Mouse (Mus musculus) spleen, adult 2 months (tissue): Measurements from ENCODE around the gene Tarm1. TPM values are rescaled to one million over a fixed set of nuclear protein-coding genes. Genes with fewer than 3 reads are reported as not detected.

Source experiments
- DNase-seq, 2 experiments: peaks; one replicate each; pipeline versions ENCODE4 v3.0.0 to v3.0.0-alpha.2; 2012 to 2021; ENCODE audit warnings: low spot score in 2 of 2, low read depth in 1 of 2
- H3K27ac ChIP-seq: fragments of 200-500 bp; 2 replicates; pipeline ENCODE4 v1.5.1; 2012; ENCODE audit warnings: low read length, inconsistent platforms; ENCODE audit not compliant: insufficient read depth
- H3K27me3 ChIP-seq: fragments of 200-500 bp; 2 replicates; pipeline ENCODE4 v1.6.1; 2012; ENCODE audit warnings: mild to moderate bottlenecking, moderate library complexity, low read length, inconsistent platforms; ENCODE audit not compliant: control insufficient read depth, insufficient read depth
- H3K36me3 ChIP-seq: fragments of 200-500 bp; 2 replicates; pipeline ENCODE4 v1.6.1; 2012; ENCODE audit warnings: mild to moderate bottlenecking, low read length, inconsistent platforms; ENCODE audit not compliant: control insufficient read depth, insufficient read depth
- H3K4me1 ChIP-seq: fragments of 200-500 bp; 2 replicates; pipeline ENCODE4 v1.6.1; 2011; ENCODE audit warnings: inconsistent platforms; ENCODE audit not compliant: control insufficient read depth, insufficient read depth, insufficient read length
- H3K4me3 ChIP-seq: fragments of 200-500 bp; 2 replicates; pipeline ENCODE4 v1.5.1; 2011; ENCODE audit warnings: mild to moderate bottlenecking, inconsistent platforms; ENCODE audit not compliant: insufficient read depth, insufficient read length; ENCODE audit errors: extremely low read depth
- CTCF ChIP-seq: fragments of 200-500 bp; IDR thresholded peaks from 2 replicates; pipeline ENCODE4 v1.5.1; 2011; ENCODE audit warnings: mild to moderate bottlenecking, inconsistent platforms; ENCODE audit not compliant: insufficient read depth, insufficient read length, insufficient replicate concordance; ENCODE audit errors: extremely low read depth
- POLR2A ChIP-seq: fragments of 200-500 bp; IDR thresholded peaks from 2 replicates; pipeline ENCODE4 v1.6.1; 2011; ENCODE audit warnings: low read depth, low read length, inconsistent platforms
- WGBS: fragments of 180-500 bp; shearing (Covaris S2); methylation state at CpG from one replicate; pipeline ENCODE4 v1.1.7; 2018; 5-methylcytosine and 5-hydroxymethylcytosine counted together
- polyA plus RNA-seq: library from polyadenylated mRNA; depleted of rRNA; stranded (reverse); fragments of >200 nt; gene quantifications from 2 replicates; pipeline ENCODE4 v1.2.3, GENCODE M21; 2012

The Tarm1 gene
- polyA plus RNA-seq, 1 experiment = 0.48 TPM

GRCm38 (mm10) chr7:3468614-3469013 lies 33.8 kb downstream of the Tarm1 start:
- TF ChIP-seq POLR2A (no peak), CTCF (no peak)
- H3K27ac ChIP-seq = no peak overlapping the region
- H3K4me1 ChIP-seq = no peaks in the 10 kb centered on the region
- no peak overlapping the region for H3K4me3 ChIP-seq
- 70% methylated on average over 2 of the region's 2 CpGs for WGBS
- no peaks in the 10 kb centered on the region for H3K36me3 ChIP-seq
- DNase-seq = no peak
- no peaks in the 10 kb centered on the region for H3K27me3 ChIP-seq

- no peak overlapping the region for H3K4me3 ChIP-seq
- no peak for TF ChIP-seq POLR2A
- no peak for TF ChIP-seq CTCF
- no peak overlapping the region for H3K27ac ChIP-seq
- H3K36me3 ChIP-seq = no peaks in the 10 kb centered on the region
- no peaks in the 10 kb centered on the region for H3K4me1 ChIP-seq
- H3K27me3 ChIP-seq = no peaks in the 10 kb centered on the region
- no peak for DNase-seq
- WGBS = 82% methylated on average over 4 of the region's 4 CpGs
Observed at GRCm38 (mm10) chr7:3463306-3463705, 39.1 kb downstream of the Tarm1 start.

GRCm38 (mm10) chr7:3460261-3460660 lies 42.2 kb downstream of the Tarm1 start:
- WGBS = 89% methylated on average over 8 of the region's 8 CpGs
- no peaks in the 10 kb centered on the region for H3K4me1 ChIP-seq
- DNase-seq = no peak
- no peak overlapping the region for H3K4me3 ChIP-seq
- H3K27ac ChIP-seq = no peak overlapping the region
- H3K27me3 ChIP-seq = no peaks in the 10 kb centered on the region
- no peaks in the 10 kb centered on the region for H3K36me3 ChIP-seq
- no peak for TF ChIP-seq POLR2A
- TF ChIP-seq CTCF = no peak

- H3K27ac ChIP-seq = no peak overlapping the region
- WGBS = 82% methylated on average over 9 of the region's 9 CpGs
- DNase-seq = no peak
- TF ChIP-seq POLR2A (no peak), CTCF (no peak)
- no peaks in the 10 kb centered on the region for H3K36me3 ChIP-seq
- no peak overlapping the region for H3K4me3 ChIP-seq
- H3K27me3 ChIP-seq = no peaks in the 10 kb centered on the region
- no peaks in the 10 kb centered on the region for H3K4me1 ChIP-seq
Observed at GRCm38 (mm10) chr7:3457841-3458217, 44.6 kb downstream of the Tarm1 start.

- H3K36me3 ChIP-seq = no peaks in the 10 kb centered on the region
- H3K27me3 ChIP-seq = no peaks in the 10 kb centered on the region
- TF ChIP-seq POLR2A (no peak), CTCF (no peak)
- DNase-seq = no peak
- H3K27ac ChIP-seq = no peak overlapping the region
- H3K4me3 ChIP-seq = no peak overlapping the region
- WGBS = 93% methylated on average over 10 of the region's 10 CpGs
- no peaks in the 10 kb centered on the region for H3K4me1 ChIP-seq
Observed at GRCm38 (mm10) chr7:3457111-3457840, 45.1 kb downstream of the Tarm1 start.

GRCm38 (mm10) chr7:3453486-3454183 lies 48.8 kb downstream of the Tarm1 start:
- Histone ChIP-seq H3K27me3 (no peaks in the 10 kb centered on the region), H3K4me1 (no peaks in the 10 kb centered on the region), H3K27ac (no peak overlapping the region), H3K4me3 (no peak overlapping the region), H3K36me3 (no peaks in the 10 kb centered on the region)
- 68% methylated on average over 11 of the region's 11 CpGs for WGBS
- no peak for DNase-seq
- TF ChIP-seq CTCF (no peak), POLR2A (no peak)
